Mouse (Mus musculus): ENCODE results near the gene Mlkl.
A peak's percentile ranks its signal among the peaks of the same experiment; 100 is the strongest.

Mlkl gene

DNA sequence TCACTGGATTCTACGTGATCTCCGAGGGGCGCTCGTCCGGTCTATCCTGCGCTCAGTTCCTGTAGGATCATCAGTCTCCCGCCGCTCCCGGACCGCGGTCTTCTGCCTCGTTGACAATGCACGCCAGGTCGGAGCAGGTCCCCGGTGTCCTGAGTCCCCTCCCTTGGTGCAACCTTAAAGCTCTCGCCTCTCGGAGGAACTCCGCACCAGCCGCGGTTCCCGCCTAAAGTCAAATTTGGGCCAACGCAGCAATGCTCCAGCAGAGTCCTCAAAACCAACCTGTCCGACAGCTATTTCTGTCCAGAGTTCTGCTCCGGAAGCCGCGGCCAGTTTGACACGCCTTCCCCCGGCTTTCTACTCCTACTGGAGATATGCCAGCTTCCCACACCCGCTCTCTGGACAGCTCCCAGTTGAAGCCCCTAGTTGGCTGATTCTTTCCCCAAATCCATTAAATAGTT is at the start of gene Mlkl:
Mlkl (minus strand) TSS at position 288 of the 458 bp plus-strand sequence.
- DNase-seq (ENCODE audit: low read depth, low spot score): peak; percentile 38

DNA sequence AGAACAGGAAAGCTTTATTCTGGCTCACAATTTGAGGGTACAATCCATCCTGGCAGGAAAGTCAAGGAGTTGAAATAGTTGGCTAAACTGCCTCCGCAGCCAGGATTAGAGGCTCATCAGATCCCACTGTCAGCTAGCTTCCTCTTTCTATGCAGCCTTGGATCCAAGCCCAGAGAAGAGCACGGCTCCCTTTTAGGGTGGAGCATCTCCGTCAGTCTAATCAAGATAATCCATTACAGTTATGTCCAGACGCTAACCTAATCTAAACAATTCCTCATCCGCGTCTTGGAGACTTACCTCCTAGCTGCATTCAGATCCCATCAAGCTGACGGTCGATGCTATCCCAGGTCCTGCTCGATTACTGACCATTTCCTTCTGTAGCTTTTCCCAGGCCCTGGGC is 47.9 kb upstream of the Mlkl start:
- no peak for DNase-seq (ENCODE audit: low read depth, low spot score)

DNA sequence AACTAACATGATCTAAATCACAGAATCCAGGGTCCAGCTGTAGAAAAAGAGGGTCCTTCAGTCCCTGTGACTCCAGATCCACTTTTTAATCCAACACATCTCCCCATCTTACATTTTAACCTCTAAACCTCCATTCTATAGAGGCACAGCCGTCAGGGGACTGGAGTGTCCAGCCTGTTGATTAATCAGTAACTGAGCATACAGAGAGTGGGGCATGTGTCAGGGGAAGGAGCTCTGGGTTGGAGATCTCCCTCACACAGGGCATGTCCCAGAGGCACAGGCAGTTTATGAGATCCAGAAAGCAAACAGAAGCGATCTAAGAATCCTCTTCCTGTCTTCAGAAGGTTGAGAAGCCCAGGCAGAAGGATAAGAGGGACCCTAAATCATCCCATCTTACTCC is 46.7 kb upstream of the Mlkl start:
- DNase-seq (ENCODE audit: low read depth, low spot score): no peak

DNA sequence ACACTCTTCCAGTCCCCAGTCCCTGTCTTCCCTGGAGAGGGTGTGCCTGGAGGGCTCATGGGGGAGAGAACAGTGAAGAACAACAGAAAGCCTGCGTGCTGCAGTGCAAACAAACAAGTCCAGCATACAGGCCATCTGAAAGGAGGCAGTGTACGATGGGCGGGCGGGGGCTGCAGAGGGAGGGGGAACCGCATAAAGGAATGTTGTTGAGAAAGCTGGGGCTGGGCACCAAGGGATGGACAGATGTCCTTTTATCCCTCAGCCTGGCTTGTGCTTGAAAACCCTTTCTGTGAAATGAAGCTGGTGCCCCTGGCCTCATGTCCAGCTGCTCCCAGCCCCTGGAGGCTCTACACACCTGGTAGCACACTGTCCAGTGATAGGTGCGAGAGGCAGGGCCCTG is 37.2 kb upstream of the Mlkl start:
- no peak for DNase-seq (ENCODE audit: low read depth, low spot score)

DNA sequence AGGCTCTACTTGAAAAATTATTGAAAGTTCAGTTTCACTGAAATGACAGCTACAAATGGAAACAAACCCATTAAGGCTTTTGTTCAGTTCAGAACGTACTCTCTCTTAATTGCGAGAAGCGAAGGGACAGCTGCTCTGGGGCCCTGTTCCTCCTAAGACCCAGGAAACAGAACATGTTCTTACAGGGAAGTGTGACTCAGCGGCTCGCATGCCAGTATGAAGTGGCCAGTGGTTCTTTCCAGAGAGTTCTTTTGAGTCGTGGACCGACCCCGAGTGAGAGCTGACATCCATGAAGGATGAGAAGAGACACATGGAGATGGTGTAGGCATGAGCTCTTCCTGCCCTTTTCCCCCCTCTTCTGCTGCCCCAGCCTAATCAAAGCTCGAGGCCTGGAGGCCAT is 31.7 kb upstream of the Mlkl start:
- DNase-seq (ENCODE audit: low read depth, low spot score): no peak

DNA sequence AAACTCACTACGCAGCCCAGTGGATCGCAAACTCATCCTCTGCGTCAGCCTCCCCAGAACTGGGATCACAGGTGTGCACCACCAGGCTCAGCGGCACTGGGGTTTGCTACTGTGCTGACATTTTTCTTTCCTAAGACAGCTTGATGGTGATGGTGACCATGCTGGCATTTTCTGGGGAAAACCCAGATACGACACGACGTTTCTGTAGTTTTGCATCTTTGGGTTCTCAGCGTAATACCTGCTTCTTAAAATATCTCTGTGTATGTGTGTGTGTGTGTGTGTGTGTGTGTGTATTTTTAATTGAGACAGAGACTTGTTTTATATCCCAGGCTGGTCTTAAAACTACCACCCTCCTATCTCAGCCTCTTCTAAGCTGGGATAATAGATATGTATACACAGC is 29.4 kb upstream of the Mlkl start:
- no peak for DNase-seq (ENCODE audit: low read depth, low spot score)

DNA sequence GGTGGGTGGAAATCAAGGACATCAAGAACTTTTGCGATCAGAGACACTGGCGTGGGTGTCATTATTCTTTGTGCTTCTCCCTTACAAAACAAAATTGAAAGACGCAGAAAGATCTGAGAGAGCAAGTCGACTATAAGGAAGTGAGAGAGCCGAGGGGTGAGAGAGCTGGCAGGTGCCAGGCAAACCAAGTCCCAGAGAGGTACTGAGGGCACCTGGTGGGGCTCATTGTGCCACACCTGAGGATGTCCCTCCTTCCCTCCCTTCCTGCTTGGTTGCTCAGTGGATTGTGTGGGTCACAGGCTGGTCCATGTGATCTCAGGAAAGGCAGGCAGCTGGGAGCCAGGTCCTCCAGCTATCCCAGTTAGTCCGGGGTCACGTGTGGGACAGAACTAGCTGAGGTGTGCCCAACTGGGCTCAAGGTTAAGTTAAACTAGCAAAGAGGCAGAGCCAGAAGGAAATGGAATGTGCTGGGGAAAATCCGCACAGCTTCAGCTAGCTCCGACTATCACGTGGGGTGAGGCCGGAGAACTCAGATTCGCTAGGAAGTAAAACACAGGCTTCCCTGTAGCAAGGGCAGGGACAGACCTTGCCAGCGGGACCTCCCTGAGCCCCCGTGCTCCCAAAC is 28.7 kb upstream of the Mlkl start:
- DNase-seq (ENCODE audit: low read depth, low spot score): no peak

DNA sequence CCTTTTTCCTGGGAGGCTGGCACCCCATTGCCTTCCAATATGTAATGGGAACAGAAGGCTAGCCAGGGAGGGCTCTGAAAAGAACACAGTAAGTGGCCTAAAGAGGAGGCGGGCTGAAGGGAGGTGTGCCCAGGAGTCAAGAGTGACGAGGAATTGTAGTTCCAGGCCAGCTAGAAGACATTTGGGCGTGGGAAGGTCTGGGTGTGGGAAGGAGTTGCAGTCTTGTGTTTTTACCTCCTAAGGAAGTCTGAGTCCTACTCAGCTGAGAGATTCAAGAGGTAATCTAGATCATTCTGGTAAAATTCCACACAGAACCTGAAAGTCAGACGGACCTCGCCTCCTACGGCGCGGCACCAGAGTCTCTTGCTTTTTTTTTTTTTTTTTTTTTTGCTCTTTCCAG is 25.5 kb upstream of the Mlkl start:
- no peak for DNase-seq (ENCODE audit: low read depth, low spot score)

DNA sequence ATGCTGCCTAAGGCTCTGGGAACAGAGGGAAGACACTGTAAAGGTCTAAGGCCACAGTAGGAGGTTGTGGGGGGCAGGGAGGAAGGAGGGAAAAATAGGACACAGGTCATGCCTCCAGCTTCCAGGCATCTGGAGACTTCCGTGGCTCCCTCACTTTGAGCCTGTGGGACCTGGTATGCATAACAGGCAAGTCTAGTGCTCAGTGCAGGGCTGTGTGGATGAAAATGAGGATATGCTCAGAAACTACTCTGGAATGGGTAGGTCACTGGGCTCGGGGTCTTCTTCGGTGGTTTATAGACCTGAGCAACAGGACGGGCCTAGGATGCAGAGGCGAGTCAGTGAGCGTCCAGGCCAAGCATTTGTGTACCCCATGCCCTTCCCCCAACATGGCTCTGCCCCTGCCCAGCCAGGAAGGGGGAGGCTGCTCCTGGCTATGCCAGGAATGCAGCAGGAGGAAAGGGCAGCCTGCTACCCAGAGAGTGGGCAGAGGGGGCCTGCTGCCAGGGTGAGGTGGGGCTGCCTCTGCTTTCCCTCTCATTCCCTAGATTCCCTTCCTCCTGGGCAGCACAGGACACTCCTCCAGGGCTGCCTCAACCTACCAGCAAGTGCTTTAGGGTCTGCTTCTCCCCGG is 22.7 kb upstream of the Mlkl start:
- no peak for DNase-seq (ENCODE audit: low read depth, low spot score)

DNA sequence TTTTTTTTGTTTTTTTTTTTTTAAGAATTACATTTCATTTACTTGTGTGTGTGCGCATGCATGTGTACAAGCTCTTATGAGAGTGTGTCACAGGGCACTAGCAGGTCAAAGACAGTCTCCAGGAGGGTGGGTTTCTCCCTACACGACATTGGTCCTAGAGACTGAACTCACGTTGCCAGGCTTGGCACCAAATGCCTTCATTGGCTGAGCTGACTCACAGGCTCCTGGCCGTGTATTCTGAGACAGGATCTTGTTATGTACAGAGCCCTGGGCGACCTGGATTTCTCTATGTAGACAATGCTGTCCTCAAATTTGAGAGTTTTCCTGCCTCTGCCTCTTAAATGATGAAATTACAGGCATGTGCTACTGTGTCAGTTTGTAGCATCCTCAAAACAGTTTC is 22.0 kb upstream of the Mlkl start:
- DNase-seq (ENCODE audit: low read depth, low spot score): no peak

DNA sequence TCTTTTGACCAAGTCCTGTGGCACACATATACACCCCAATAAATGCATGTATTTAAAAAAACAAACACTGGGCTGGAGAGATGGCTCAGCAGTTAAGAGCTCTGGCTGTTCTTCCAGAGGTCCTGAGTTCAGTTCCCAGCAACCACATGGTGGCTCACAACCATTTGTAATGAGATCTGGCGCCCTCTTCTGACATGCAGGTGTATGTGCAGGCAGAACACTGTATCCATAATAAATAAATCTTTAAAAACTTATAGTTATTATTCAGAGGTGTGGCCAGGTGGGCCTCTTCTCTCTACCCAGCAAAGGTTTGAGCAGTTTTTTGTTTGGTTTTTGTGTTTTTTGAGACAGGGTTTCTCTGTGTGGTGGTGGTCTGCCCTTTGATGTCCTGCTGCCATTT is 20.9 kb upstream of the Mlkl start:
- no peak for DNase-seq (ENCODE audit: low read depth, low spot score)

DNA sequence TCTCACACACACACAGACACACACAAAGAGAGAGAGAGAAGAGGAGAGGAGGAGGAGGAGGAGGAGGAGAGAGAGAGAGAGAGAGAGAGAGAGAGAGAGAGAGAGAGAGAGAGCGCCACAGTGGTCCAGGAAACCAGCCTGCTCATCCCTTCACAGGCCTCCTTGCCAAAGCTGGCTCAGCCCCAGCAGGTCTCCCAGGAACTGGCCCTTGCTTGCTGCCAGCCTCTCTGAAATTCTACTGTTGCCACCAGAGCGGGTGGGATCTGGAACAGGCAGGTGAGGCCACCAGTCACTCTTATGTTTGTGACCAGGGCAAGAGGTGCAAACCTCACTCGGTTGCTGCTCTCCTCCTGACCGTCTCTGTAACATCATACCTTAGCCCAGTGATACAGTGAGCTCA is 19.5 kb upstream of the Mlkl start:
- no peak for DNase-seq (ENCODE audit: low read depth, low spot score)

DNA sequence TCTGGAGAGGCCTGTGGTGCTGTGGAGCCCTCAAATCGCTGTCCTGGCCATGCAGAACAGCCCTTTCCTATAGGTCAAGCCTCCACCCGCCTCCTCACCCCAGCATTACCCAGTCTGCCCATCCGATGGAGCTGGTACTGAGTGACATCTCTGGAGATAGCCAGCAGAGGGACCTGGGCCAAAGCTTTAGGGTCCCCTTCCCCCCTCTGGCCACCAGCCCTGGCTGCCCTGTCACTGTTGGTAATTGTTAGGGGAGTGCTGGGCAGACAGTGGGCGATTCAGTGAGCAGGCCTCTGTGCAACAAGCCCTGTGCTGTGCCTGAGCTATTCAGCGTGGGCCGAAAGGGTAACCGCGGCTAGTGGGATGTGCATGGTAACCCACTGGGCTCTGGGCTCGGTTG is 15.5 kb upstream of the Mlkl start:
- DNase-seq (ENCODE audit: low read depth, low spot score): no peak

DNA sequence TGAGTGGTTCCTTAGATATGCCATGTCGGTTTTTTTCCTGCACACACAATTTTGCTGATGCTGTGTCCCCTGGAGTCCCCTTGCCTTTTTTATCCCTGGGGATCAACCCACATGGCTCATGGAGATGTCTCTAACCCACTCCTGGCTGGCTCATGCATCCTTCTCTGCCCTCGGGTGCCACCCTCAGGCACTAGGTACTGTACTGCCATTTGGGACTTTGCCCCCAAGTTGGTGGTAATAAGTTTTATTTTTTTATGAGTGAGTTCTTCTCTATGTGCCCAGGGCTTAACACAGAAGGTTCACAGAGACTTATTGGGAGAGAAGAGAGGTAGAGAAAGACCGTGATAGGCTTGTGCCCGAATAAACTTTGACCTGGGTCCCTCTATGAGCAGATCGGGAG is 14.3 kb upstream of the Mlkl start:
- DNase-seq (ENCODE audit: low read depth, low spot score): no peak

DNA sequence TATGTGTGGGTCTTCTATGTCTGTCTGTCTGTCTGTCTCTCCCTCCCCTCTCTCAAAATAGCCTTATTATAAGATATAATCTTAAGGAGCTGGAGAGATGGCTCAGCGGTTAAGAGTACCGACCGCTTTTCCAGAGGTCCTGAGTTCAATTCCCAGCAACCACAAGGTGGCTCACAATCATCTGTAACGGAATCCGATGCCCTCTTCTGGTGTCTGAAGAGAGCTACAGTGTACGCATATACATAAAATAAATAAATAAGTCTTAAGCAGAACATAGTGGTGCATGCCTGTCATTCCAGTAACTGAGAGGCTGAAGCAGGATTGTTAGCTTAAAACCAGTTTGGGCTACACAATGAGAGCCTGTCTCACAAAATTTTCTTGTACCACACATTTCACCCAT is 12.6 kb upstream of the Mlkl start:
- DNase-seq (ENCODE audit: low read depth, low spot score): no peak

DNA sequence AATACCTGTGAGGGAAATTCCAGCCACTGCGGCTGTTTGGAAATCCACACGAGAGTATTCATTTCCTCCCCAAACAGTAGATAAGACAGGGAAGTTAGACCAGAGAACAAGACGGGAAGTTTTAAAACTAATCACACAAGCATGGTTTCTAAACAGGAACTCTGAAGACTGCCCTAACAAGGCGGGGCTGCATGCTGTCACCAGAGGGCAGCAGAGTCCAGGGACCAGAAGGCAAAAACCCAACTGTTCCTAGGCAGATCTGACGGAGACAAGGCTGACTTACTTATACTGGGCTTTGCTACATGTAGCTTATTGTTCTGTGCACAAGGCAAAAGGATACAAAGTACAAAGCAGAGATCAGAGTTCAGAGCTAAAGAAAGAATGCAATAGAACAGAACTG is 5.2 kb upstream of the Mlkl start:
- peak; percentile 87 for DNase-seq (ENCODE audit: low read depth, low spot score)

DNA sequence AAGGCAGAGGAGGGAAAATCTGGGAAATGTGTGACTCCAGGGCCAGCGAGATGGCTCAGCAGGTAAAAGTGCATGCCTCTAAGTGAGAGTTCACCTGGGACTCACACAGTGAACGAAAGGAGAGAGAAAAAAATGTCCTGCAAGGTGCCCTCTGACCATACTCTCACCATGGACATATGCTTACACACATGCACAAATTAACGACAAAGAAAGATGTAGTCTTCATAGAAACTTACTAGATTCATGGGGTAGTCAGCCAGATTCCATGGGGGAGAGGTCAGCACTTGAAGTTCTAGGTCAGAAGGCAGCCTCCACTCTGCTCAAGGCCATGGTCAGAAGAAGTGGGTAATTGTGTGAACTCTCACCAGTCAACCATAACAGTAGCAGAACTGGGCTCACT is 2.2 kb upstream of the Mlkl start:
- DNase-seq (ENCODE audit: low read depth, low spot score): no peak

DNA sequence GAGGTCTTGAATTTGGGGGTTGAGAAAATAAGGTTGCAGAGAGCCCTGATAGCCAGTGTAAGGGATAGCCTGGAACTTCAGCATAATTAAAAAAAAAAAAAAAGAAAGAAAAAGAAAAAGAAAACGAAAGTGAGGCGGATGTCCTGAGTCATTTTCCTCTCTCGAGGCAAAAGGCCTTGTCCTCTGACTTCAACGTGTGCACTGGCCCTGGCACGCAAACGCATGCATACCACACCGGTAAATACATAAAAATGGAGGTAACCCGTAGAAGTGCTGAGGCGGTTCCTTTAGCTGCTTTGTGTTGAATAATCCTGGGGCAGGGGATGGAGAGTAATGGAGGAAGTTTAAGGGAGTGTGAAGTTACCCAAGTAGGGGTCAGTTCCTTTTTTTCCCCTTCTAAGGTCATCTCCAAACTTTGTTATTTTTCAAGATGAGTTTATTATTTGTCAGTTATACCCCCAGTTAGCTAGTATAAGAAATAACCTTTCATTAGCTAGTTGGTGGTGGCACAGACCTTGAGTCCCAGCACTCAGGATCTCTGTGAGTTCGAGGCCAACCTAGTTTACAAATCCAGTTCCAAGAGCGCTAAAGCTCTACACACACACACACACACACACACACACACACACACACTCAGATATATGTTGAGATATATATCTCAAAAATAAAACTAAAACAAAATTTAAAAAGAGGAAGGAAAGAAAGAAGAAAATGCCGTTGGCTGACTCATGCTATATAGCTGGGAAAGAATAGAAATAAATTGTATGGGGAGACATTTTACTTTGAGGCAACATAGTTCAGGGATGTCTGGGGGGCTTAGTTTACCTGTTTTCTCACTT is 612 bp upstream of the Mlkl start:
- DNase-seq (ENCODE audit: low read depth, low spot score): peak; percentile 45

DNA sequence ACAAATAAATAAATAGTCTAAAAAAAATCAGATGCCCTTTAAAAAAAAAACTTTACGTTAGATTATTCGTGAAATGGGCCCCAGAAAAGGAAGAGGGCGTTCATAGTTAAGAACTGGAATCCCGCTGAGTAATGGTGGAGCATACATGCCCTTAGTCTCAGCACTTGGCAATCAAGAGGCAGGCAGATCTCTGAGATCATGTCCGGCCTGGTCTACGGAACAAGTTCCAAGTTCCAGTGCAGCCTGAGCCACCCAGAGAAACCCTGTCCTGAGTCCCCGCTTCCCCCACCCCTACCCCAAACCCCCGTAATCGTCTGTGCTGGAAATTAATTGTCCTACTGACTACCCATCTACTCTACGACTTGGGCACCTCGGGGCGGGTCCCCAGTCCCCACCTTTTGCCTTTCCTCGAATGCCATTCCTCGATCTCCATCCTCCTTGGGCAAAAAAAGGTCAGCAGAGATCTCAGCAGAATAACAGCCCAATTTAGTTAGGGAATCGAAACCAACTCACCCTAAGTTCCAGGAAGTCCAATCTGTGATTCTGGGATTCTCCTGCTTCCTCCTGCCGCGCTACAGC is 577 bp downstream of the Mlkl start:
- peak; percentile 24 for DNase-seq (ENCODE audit: low read depth, low spot score)

DNA sequence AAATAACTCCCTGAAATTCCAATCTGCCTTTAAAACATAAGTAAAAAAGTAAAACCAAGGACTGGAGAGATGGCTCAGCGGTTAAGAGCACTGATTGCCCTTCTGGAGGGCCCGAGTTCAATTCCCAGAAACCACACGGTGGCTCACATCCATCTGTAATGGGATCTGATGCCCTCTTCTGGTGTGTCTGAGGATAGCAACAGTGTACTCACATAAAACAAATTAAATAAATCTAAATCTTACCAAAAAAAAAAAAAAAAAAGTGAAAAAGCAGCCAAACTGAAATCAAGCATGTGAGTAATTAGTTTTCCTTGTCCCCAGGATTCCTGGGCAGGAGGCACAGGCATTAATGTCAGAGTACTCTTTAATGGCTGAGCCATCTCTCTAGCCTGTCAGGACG is 1.3 kb downstream of the Mlkl start:
- DNase-seq (ENCODE audit: low read depth, low spot score): no peak

DNA sequence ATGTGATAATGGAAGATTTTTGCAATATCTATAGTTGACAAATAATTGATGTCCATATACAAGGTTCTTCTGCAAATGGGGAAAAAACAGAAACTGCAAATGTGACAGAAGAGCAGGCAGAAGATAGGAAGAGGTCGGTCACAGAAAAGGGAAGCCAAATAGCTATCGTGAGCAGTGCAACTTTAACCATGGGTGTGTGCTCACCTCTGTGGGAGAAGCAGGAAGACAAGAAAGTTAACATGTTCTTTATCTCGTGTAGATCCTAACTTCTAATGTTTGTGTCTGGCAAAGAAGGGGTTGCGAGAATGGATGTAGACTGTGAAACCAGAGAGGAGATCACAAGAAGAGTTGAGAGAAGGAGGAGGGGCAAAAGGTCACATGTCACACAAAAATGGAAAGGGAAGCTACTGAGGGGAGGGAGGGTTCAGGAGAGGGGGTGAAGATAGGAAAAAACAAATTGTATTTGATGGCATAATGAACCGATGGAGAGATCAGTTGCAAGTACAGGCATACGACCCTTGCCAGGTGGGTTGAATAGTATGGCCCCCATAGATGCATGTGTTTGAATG is 12.7 kb downstream of the Mlkl start:
- no peak for DNase-seq (ENCODE audit: low read depth, low spot score)

DNA sequence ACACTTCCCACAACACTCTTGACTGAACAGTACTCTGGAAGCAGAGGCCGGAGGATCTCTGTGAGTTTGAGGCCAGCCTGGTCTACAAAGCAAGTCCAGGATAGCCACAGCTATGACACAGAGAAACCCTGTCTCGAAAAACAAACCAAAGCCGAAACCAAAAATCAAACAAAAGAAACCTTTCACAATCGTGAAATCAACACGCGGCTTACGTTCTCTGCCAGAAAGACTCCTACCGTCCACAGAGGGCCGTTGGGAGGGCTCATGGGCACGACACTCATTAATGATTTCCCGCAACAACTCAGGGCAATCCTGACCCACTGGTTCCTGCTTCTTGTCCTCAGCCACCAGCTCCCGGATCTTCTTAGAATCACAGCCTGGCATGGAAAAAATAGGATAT is 23.2 kb downstream of the Mlkl start:
- DNase-seq (ENCODE audit: low read depth, low spot score): no peak

All from CD4-positive, CD25-positive, alpha-beta regulatory T cell, adult 2 months (primary cell).